Mouse (Mus musculus): ENCODE data around the gene Gapdhs. TPM values are rescaled to one million over a fixed set of nuclear protein-coding genes. Genes with fewer than 3 reads are reported as not detected.

Gapdhs gene
- total RNA-seq, 2 experiments from 2014 or later: not detected

DNA sequence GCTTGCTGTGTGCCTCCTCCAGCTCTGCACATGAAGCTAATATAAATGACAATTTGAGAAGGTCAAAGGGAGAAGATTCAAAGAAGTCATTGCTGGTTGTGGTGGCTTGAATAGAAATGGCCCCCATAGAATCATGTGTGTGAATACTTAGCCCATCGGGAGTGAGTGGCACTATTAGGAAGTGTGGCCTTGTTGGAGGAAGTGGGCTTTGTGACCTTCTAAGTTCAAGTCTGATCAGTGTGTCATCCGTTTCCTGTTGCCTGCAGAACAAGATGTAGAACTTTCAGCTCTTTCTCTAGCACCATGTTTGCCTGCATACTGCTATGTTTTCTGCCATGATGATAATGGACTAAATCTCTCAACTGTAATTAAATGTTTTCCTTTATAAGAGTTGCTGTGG lies 60.1 kb downstream of the Gapdhs start:
- no peak for DNase-seq (ENCODE audit: low spot score in 2 of 2)

GRCm38 (mm10) chr7:30681897-30682296 lies 61.6 kb downstream of the Gapdhs start:
- no peak for DNase-seq (ENCODE audit: low spot score in 2 of 2)

Other genes starting within 250 kb of the Gapdhs start
- gene Arhgap33, start 208.6 kb downstream of the Gapdhs start, total RNA-seq (2021): 100 to 1,000 TPM in 1 of 2 experiments, 10 to 100 TPM in 1; 97.4 to 108 TPM
- gene Hspb6, start 191.5 kb downstream of the Gapdhs start, total RNA-seq (2021): 1 to 10 TPM; 2.6 to 2.9 TPM
- gene Proser3, start 191.4 kb downstream of the Gapdhs start, total RNA-seq (2021): 1 to 10 TPM; 4.4 to 5.2 TPM
- gene Lin37, start 183.8 kb downstream of the Gapdhs start, total RNA-seq (2021): 10 to 100 TPM; 40.8 to 43.2 TPM
- 10 to 100 TPM; 74.6 to 75.2 TPM for gene U2af1l4, start 180.4 kb downstream of the Gapdhs start, total RNA-seq (2021)
- 1 to 10 TPM; 9.1 to 9.2 TPM for gene Gm49396, start 180.3 kb downstream of the Gapdhs start, total RNA-seq (2021)
- 10 to 100 TPM; 89.3 to 91.7 TPM for gene Psenen, start 180.1 kb downstream of the Gapdhs start, total RNA-seq (2021)
- 1 to 10 TPM; 4.9 to 6.4 TPM for gene Igflr1, start 178.3 kb downstream of the Gapdhs start, total RNA-seq (2021)
- gene Kmt2b, start 155.0 kb downstream of the Gapdhs start, total RNA-seq (2021): 10 to 100 TPM; 45.3 to 47.8 TPM
- gene Zbtb32, start 144.8 kb downstream of the Gapdhs start, total RNA-seq (2021): not detected
- under 1 TPM; 0.38 to 0.45 TPM for gene Upk1a, start 130.8 kb downstream of the Gapdhs start, total RNA-seq (2021)
- 100 to 1,000 TPM; 599 to 606 TPM for gene Cox6b1, start 117.5 kb downstream of the Gapdhs start, total RNA-seq (2021)
- gene Etv2, start 107.8 kb downstream of the Gapdhs start, total RNA-seq (2021): not detected
- gene Rbm42, start 93.4 kb downstream of the Gapdhs start, total RNA-seq (2021): 10 to 100 TPM; 79.0 to 82.6 TPM
- gene Haus5, start 78.7 kb downstream of the Gapdhs start, total RNA-seq (2021): 1 to 10 TPM; 4.6 to 5.4 TPM
- not detected for gene Pmis2, start 72.1 kb downstream of the Gapdhs start, total RNA-seq (2021)
- not detected for gene 2200002J24Rik, start 44.8 kb downstream of the Gapdhs start, total RNA-seq (2021)
- gene Atp4a, start 31.5 kb downstream of the Gapdhs start, total RNA-seq (2021): under 1 TPM; 0.22 to 0.36 TPM
- 100 to 1,000 TPM; 109 TPM for gene Tmem147, start 14.1 kb downstream of the Gapdhs start, total RNA-seq (2021)
- gene Sbsn, start 7.8 kb upstream of the Gapdhs start, total RNA-seq (2021): 10 to 100 TPM in 1 of 2 experiments, 1 to 10 TPM in 1; 6.9 to 10.1 TPM
- gene Dmkn, start 20.1 kb upstream of the Gapdhs start, total RNA-seq (2021): 1 to 10 TPM; 1.1 to 1.8 TPM
- not detected for gene Krtdap, start 44.2 kb upstream of the Gapdhs start, total RNA-seq (2021)
- not detected for gene Ffar2, start 80.1 kb upstream of the Gapdhs start, total RNA-seq (2021)
- gene Ffar3, start 112.5 kb upstream of the Gapdhs start, total RNA-seq (2021): not detected
- not detected for gene Ffar1, start 117.9 kb upstream of the Gapdhs start, total RNA-seq (2021)
- not detected for gene Cd22, start 136.7 kb upstream of the Gapdhs start, total RNA-seq (2021)
- gene Mag, start 171.2 kb upstream of the Gapdhs start, total RNA-seq (2021): 100 to 1,000 TPM; 155 to 176 TPM
- not detected for gene Hamp2, start 181.0 kb upstream of the Gapdhs start, total RNA-seq (2021)
- gene Hamp, start 200.4 kb upstream of the Gapdhs start, total RNA-seq (2021): not detected
- 100 to 1,000 TPM; 134 to 139 TPM for gene Usf2, start 213.1 kb upstream of the Gapdhs start, total RNA-seq (2021)
- 1 to 10 TPM; 6.6 to 7.6 TPM for gene Lsr, start 229.8 kb upstream of the Gapdhs start, total RNA-seq (2021)
- under 1 TPM in 1 of 2 experiments, not detected in 1; 0.18 TPM for gene Fam187b, start 230.1 kb upstream of the Gapdhs start, total RNA-seq (2021)

Measured in layer of hippocampus, adult 18-20 months (tissue).